Mouse (Mus musculus) neutrophil, adult 5-6 weeks (primary cell): ENCODE results near the gene Ap4s1. TPM values are rescaled to one million over a fixed set of nuclear protein-coding genes. Genes with fewer than 3 reads are reported as not detected.
"Not testable (repeated sequence)": the region's sequence is repeated elsewhere in the genome, so short reads cannot be mapped to it uniquely, and the experiment has no call there.

Experiments
- ATAC-seq: fragments of 151-379, 151-347 bp; 2 replicates; pipeline ENCODE4 v1.8.0; 2017; ENCODE audit warnings: mild to moderate bottlenecking, moderate TSS enrichment; ENCODE audit not compliant: insufficient number of reproducible peaks, poor library complexity, low FRiP score, severe bottlenecking; ENCODE audit errors: extremely low read depth
- total RNA-seq: library from RNA; stranded (forward); fragments of 200-1000 nt; gene quantifications from 2 replicates; pipeline ENCODE4 v1.2.3, GENCODE M21; 2017

The Ap4s1 gene
- total RNA-seq: 26.3 and 35.0 TPM in 2 replicates

DNA sequence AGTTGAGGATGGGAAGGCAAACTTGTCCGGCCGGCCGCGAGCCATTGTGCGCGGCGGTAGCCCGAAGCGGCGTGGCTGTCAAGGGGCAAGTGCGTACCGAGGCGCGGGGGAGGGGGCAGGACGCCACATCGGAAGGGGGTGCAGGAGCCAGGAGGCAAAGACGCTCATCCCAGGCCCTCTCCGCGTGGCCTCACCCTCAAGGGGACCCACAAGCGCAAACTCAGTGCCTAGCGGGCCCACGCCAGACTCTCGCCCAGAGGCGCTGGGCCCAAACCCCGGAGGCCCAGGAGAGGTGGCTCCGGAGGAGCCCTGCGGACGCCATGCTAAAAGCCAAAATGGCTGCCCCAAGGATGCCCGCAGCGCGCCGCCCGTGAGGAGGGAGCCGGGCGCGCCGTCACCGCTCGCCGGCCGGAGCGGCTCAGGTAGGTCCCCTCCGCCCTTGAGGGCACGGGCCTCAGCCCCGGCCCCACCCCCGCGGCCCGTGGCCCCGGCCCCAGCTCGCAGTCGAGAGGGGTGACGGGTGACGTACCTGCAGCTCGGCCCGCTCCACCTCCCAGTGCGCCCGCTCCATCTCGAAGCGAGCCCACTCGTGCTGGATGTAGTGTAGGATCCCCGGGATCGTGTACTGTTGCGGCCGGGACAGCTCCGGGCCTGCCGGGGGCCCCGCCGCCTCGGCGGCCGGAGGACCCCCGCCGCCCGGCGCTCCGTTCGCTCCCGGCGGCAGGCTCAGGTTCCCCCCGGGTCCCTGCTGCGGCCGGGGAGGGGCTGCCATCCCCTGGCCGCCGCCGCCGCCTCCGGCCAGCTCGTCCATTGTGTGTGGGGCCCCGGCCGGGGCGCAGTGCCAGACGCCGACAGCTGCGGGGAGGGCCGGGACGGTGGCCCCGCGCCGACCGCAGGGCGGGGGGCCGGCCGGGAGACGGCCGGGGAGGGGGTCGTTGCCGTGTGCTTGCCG lies at the start of gene Ap4s1:
Gene Ap4s1 (plus strand): TSS at position 141 of the 952 bp plus-strand sequence.
- peak; percentile 40 for ATAC-seq

- no peak for ATAC-seq
These were observed 49.0 kb upstream of the Ap4s1 start for GRCm38 (mm10) chr12:51641871-51642270.

DNA sequence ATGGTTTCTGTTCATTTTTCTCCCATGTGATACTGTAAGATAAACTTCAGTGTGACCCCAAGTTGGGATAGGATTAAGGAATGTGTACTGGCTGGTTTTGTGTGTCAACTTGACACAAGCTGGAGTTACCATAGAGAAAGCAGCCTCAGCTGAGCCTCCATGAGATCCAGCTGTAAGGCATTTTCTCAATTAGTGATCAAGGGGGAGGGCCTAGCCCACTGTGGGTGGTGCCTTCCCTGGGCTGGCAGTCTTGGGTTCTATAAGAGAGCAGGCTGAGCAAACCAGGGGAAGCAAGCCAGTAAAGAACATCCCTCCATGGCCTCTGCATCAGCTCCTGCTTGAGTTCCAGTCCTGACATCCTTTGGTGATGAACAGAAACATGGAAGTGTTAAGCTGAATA lies 41.4 kb upstream of the Ap4s1 start:
- ATAC-seq: not testable (repeated sequence)

GRCm38 (mm10) chr12:51655944-51656465 lies 34.8 kb upstream of the Ap4s1 start:
- ATAC-seq: no peak

- no peak for ATAC-seq
These were observed 27.8 kb upstream of the Ap4s1 start for GRCm38 (mm10) chr12:51663011-51663410.

GRCm38 (mm10) chr12:51663908-51664307 lies 26.9 kb upstream of the Ap4s1 start:
- ATAC-seq: no peak

- peak; percentile 53; the same call in 1 of the 2 replicates for ATAC-seq
These were observed 24.0 kb upstream of the Ap4s1 start for GRCm38 (mm10) chr12:51666708-51667430.

- no peak for ATAC-seq
These were observed 19.5 kb upstream of the Ap4s1 start for GRCm38 (mm10) chr12:51671231-51671891.

GRCm38 (mm10) chr12:51673270-51673669 lies 17.6 kb upstream of the Ap4s1 start:
- ATAC-seq: no peak

DNA sequence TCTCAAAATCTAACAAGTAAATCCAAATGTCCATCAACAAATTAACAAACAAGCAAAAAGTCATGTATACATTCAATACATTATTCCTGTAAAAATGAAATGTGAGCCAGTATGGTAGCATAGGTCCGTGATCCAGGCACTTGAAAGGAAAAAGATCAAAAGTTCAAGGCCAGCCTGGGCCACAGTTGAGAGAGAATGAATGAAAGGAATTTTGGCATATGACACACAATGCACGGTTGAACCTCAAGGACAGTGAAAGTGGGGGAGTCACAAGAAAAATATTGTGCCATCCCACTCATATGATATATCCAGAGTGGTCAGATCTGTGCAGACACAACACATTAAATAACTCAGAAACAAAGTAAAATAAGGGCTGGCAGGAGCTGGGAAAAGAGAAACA lies 14.4 kb upstream of the Ap4s1 start:
- no peak for ATAC-seq

DNA sequence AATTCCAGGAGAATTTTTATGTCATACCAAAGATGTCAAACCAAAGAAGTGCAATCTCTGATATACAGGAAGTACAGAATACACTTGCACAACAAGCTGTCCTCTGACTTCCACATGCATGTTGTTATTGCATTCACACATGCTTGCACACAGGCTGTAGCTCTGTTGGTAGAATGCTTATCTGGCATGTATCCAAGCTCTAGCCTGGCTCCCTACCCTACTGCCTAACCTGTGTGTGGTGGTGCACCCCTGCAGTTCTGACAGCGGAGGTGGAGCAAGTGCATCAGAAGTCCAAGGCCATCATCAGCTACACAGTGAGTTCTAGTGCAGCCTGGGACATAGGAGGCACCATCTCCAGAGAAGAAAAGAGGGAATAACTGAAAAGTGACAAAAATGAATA lies 12.0 kb upstream of the Ap4s1 start:
- peak; percentile 55; the same call in 1 of the 2 replicates for ATAC-seq

- ATAC-seq: no peak
These were observed 2.3 kb upstream of the Ap4s1 start for GRCm38 (mm10) chr12:51688546-51688945.

DNA sequence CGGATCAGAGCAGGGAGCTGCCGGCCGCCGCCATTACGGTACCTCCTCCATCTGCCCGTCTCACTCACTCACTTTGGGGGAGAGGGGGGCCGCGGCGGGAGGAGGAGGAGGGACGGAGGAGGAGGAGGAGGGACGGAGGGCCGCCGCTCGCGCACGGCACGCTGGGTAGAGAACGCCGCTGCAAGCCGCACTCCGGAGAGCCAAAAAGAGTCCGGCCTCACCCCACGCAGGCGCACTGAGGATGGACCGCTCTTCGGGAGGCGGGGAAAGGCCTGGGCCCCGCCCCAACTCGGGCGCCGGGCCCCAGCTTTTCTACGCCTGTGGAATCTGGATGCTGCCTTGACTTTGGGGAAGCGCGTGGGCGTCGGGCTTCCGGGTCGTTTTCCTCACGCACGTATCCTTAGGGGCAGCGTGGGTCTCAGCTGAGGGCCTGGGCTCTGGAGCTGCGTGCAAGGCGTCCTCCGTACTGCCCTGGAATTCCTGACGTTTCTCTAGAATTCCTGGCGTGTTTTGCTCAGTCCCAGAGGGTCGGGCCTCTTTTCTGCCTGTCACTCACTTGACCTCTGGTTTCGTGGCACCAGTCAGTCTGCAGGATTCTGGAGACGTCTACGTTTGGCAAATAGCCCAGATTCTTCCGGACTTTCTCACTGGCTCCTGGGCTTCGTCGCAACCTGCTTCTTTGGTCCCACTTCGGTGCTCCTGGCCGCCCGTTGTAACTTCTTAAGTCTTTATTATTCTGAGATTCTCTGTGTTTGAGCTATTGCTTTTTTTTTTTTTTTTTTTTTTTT lies 1.2 kb downstream of the Ap4s1 start, which contains the start of gene Strn3:
Gene Strn3 (minus strand): TSS at position 53 of the 788 bp plus-strand sequence.
- peak; percentile 93 for ATAC-seq

DNA sequence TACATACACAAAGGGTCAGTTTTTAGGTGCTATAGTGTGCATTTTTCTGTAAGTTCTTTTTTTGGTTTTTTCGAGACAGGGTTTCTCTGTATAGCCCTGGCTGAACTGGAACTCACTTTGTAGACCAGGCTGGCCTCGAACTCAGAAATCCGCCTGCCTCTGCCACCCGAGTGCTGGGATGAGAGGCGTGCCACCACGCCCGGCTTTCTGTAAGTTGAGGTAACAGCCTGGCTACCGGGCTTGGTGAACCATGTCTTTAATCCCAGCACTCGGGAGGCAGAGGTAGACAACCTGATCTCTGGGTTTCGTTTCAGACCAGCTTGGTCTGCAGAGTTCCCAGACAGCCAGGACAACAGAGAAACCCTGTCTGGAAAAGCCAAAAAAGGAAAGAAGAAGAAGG lies 2.0 kb downstream of the Ap4s1 start:
- ATAC-seq: not testable (repeated sequence)

DNA sequence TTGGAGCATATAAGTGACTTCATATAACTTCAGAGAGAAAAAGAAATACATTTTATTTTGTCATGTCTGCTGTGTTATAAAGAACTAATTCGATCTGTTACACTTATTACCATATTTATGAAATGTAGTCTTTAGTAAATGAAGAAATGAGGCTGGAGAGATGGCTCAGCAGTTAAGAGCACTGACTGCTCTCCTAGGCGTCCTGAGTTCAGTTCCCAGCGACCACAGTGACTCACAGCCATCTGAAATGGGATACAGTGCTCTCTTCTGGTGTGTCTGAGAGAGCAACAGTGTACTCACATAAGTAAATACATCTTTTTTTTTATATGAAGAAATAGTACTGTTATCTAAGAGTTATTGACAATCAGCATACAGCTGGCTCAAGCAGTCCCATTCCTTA lies 2.6 kb downstream of the Ap4s1 start:
- ATAC-seq: no peak

DNA sequence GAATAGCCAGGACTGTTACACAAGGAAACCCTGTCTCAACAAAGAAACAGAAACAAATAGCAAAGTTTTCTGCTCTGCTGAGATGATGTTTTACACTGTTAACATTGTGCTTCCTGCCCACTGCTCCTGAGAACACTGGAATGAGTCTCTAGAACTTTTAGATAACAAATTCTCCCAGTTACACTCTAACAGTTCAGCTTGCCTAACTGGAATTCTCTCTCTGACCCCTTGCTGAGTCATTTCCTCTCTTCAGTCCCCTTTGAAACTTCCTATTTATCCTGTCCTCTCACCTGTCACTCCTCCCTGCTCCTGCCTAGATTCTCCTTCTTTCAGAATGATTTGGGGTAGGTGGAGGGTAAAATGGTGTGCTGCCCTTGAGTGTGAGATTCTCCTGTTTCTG lies 3.3 kb downstream of the Ap4s1 start:
- no peak for ATAC-seq

- ATAC-seq: no peak
These were observed 4.1 kb downstream of the Ap4s1 start for GRCm38 (mm10) chr12:51694966-51695365.

DNA sequence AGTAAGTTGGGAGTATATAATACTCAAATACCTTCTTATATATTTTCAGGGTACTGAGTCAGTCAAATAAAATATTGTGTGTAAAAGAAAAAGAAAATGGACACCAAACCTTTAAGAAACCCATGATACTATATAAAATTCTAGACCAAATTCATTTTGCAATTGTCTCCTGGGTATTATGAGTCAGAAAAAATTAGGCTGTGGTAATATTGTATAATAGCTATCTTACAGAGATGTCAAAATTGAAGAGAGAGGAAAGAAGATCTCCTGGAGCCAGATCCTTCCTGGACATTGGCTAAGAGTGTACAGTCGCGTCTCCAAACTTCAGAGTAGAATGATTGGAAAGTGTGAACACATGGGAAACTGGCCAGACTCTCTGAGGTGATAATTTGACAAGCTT lies 5.3 kb downstream of the Ap4s1 start:
- ATAC-seq: no peak
